14 mouse cellular contexts compared by ENCODE assay signal in the genomic region with DNA sequence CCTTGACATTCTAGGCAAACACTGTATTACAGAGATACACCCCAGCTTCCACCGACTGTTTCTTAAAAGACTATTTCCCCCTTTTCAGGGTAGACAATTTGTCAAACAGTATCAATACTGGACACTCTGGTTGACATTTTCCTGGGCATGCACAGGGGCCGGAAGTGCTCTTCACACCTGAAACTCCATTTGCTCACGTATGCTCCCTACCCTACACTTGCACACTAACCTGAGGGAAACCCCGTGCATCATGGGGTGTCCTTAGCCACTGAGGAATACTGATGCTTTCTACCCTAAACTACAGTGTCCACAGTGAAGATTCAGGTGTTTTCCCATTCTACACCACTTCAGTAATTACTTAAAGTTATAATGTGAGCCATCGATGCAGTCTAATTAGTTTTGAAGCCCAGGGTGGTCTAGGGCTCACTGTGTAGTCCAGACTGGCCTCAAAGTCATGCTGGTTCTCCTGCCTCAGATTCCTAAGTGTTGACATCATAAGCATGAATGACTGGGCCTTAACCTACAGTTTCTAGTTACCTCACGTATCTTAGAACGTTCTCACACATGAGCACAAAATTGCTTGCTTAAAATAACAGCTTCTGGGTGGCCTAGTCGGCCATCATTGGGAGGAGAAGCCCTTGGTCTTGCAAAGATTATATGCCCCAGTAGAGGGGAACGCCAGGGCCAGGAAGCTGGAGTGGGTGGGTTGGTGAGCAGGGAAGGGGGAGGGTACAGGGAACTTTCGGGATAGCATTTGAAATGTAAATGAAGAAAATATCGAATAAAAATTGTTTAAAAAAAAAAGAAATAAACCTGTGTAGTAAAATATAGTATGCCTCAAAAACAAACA. TPM values are rescaled to one million over a fixed set of nuclear protein-coding genes. Genes with fewer than 3 reads are reported as not detected.
A peak's percentile ranks its signal among the peaks of the same experiment; 100 is the strongest.
DNase-seq lines count a peak whose midpoint lies in the region; ATAC-seq and TF ChIP-seq lines count a peak whose summit lies in the region.
"Had no signal": no experiment of that assay in that cellular context is flagged by ENCODE, and none has a peak within 500 bp of the region (broad histone marks: within the 10 kb centered on the region; RNA-seq: fewer than 3 reads in every experiment).

No protein-coding gene starts in this region.

- no peak overlapping the region for H3K4me2 ChIP-seq in forebrain, embryonic 15.5 days (replicated peaks)
- no peak overlapping the region for H3K4me2 ChIP-seq in forebrain, postnatal 0 days (ENCODE audit: low read depth)
- no peak overlapping the region for H3K4me2 ChIP-seq in hindbrain, postnatal 0 days (ENCODE audit: low read depth, low read length)
- no peak overlapping the region for H3K4me2 ChIP-seq in hindbrain, embryonic 12.5 days (replicated peaks)
- no peak overlapping the region for H3K4me2 ChIP-seq in stomach, embryonic 16.5 days (ENCODE audit: low read depth, low read length)
- H3K4me2 ChIP-seq in stomach, postnatal 0 days (replicated peaks; ENCODE audit: low read depth): no peak overlapping the region
- H3K4me2 ChIP-seq: lung, embryonic 15.5 days; midbrain, embryonic 12.5 days had no signal

- no peaks in the 10 kb centered on the region for H3K36me3 ChIP-seq in forebrain, embryonic 15.5 days
- H3K36me3 ChIP-seq in forebrain, postnatal 0 days (ENCODE audit: insufficient read depth): no peaks in the 10 kb centered on the region
- no peaks in the 10 kb centered on the region for H3K36me3 ChIP-seq in hindbrain, postnatal 0 days (ENCODE audit: insufficient read depth, low read length)
- H3K36me3 ChIP-seq in hindbrain, embryonic 12.5 days: no peaks in the 10 kb centered on the region
- H3K36me3 ChIP-seq in stomach, embryonic 16.5 days (ENCODE audit: control insufficient read depth, insufficient read depth, low read length): no peaks in the 10 kb centered on the region
- H3K36me3 ChIP-seq in stomach, postnatal 0 days (ENCODE audit: control insufficient read depth, insufficient read depth, low read length): no peaks in the 10 kb centered on the region
- H3K36me3 ChIP-seq in embryonic facial prominence, embryonic 10.5 days (replicated peaks): no peaks in the 10 kb centered on the region
- H3K36me3 ChIP-seq: lung, embryonic 15.5 days; midbrain, embryonic 12.5 days had no signal

- WGBS in forebrain, embryonic 15.5 days: 80% methylated on average over 11 of the region's 11 CpGs
- WGBS in forebrain, postnatal 0 days: 82% methylated on average over 11 of the region's 11 CpGs
- WGBS in hindbrain, postnatal 0 days: 83% methylated on average over 11 of the region's 11 CpGs
- WGBS in hindbrain, embryonic 12.5 days: 83% methylated on average over 11 of the region's 11 CpGs
- WGBS in stomach, embryonic 16.5 days: 80% methylated on average over 11 of the region's 11 CpGs
- WGBS in stomach, postnatal 0 days: 69% methylated on average over 11 of the region's 11 CpGs
- 86% methylated on average over 11 of the region's 11 CpGs for WGBS in embryonic facial prominence, embryonic 10.5 days

- no peak overlapping the region for H3K4me3 ChIP-seq in forebrain, embryonic 15.5 days
- no peak overlapping the region for H3K4me3 ChIP-seq in forebrain, postnatal 0 days (ENCODE audit: low read depth, low read length)
- H3K4me3 ChIP-seq in hindbrain, postnatal 0 days (ENCODE audit: low read length): no peak overlapping the region
- no peak overlapping the region for H3K4me3 ChIP-seq in hindbrain, embryonic 12.5 days
- H3K4me3 ChIP-seq in stomach, embryonic 16.5 days (replicated peaks; ENCODE audit: low read length): no peak overlapping the region
- no peak overlapping the region for H3K4me3 ChIP-seq in stomach, postnatal 0 days (ENCODE audit: low read depth, low read length)
- H3K4me3 ChIP-seq in embryonic facial prominence, embryonic 10.5 days: no peak overlapping the region
- H3K4me3 ChIP-seq: left cerebral cortex, adult 2 months; lung, embryonic 15.5 days; midbrain, embryonic 12.5 days had no signal

- 0 out of 2 replicates have a peak overlapping the region, but pooled peaks have one; percentile 35 for H3K27ac ChIP-seq in forebrain, embryonic 15.5 days (replicated peaks)
- no peak overlapping the region for H3K27ac ChIP-seq in forebrain, postnatal 0 days (ENCODE audit: low read depth, low read length)
- peak overlapping the region; percentile 82; the same call in 1 of the 2 replicates for H3K27ac ChIP-seq in hindbrain, postnatal 0 days
- H3K27ac ChIP-seq in hindbrain, embryonic 12.5 days: no peak overlapping the region
- H3K27ac ChIP-seq in stomach, embryonic 16.5 days (ENCODE audit: low read length): no peak overlapping the region
- no peak overlapping the region for H3K27ac ChIP-seq in stomach, postnatal 0 days (replicated peaks)
- H3K27ac ChIP-seq in embryonic facial prominence, embryonic 10.5 days (replicated peaks): no peak overlapping the region
- H3K27ac ChIP-seq: left cerebral cortex, adult 2 months had no signal

- H3K9me3 ChIP-seq in forebrain, embryonic 15.5 days: no peaks in the 10 kb centered on the region
- no peaks in the 10 kb centered on the region for H3K9me3 ChIP-seq in forebrain, postnatal 0 days (ENCODE audit: low read length)
- no peaks in the 10 kb centered on the region for H3K9me3 ChIP-seq in hindbrain, postnatal 0 days (ENCODE audit: low read length)
- H3K9me3 ChIP-seq in hindbrain, embryonic 12.5 days (replicated peaks): no peaks in the 10 kb centered on the region
- no peaks in the 10 kb centered on the region for H3K9me3 ChIP-seq in stomach, embryonic 16.5 days (replicated peaks; ENCODE audit: control insufficient read depth, low read length)
- H3K9me3 ChIP-seq in stomach, postnatal 0 days (ENCODE audit: control insufficient read depth, low read length): no peaks in the 10 kb centered on the region
- no peaks in the 10 kb centered on the region for H3K9me3 ChIP-seq in embryonic facial prominence, embryonic 10.5 days
- H3K9me3 ChIP-seq: lung, embryonic 15.5 days; midbrain, embryonic 12.5 days had no signal

- no peak for TF ChIP-seq CTCF in forebrain, postnatal 0 days (IDR thresholded peaks at IDR 0.05; ENCODE audit: low read depth)
- TF ChIP-seq CTCF in hindbrain, postnatal 0 days (IDR thresholded peaks at IDR 0.05; ENCODE audit: low read depth): no peak
- no peak for TF ChIP-seq CTCF in stomach, postnatal 0 days (IDR thresholded peaks at IDR 0.05; ENCODE audit: low read depth)

- no peak for DNase-seq in forebrain, postnatal 0 days
- no peak for DNase-seq in hindbrain, postnatal 0 days (ENCODE audit: low spot score)
- no peak for DNase-seq in stomach, postnatal 0 days (ENCODE audit: low spot score)
- DNase-seq in thymus, postnatal 36 days: no peak
- no peak for DNase-seq in embryonic facial prominence, embryonic 10.5 days (ENCODE audit: low spot score)
- DNase-seq: thymus, adult 18-20 months had no signal

- no peak overlapping the region for H3K9ac ChIP-seq in forebrain, embryonic 15.5 days (replicated peaks)
- no peak overlapping the region for H3K9ac ChIP-seq in forebrain, postnatal 0 days
- H3K9ac ChIP-seq in hindbrain, postnatal 0 days (replicated peaks; ENCODE audit: low read length): no peak overlapping the region
- H3K9ac ChIP-seq in hindbrain, embryonic 12.5 days: no peak overlapping the region
- no peak overlapping the region for H3K9ac ChIP-seq in stomach, embryonic 16.5 days (ENCODE audit: low read length)
- H3K9ac ChIP-seq in stomach, postnatal 0 days (ENCODE audit: low read length): no peak overlapping the region
- H3K9ac ChIP-seq: lung, embryonic 15.5 days; midbrain, embryonic 12.5 days had no signal

- H3K27me3 ChIP-seq in forebrain, embryonic 15.5 days: no peaks in the 10 kb centered on the region
- H3K27me3 ChIP-seq in forebrain, postnatal 0 days (ENCODE audit: insufficient read depth, low read length): no peaks in the 10 kb centered on the region
- H3K27me3 ChIP-seq in hindbrain, postnatal 0 days (ENCODE audit: insufficient read depth, low read length): no peaks in the 10 kb centered on the region
- H3K27me3 ChIP-seq in hindbrain, embryonic 12.5 days: no peaks in the 10 kb centered on the region
- H3K27me3 ChIP-seq in stomach, embryonic 16.5 days (ENCODE audit: control insufficient read depth, insufficient read depth, low read length): no peaks in the 10 kb centered on the region
- no peaks in the 10 kb centered on the region for H3K27me3 ChIP-seq in stomach, postnatal 0 days (ENCODE audit: control insufficient read depth, insufficient read depth, low read length)
- H3K27me3 ChIP-seq in embryonic facial prominence, embryonic 10.5 days (replicated peaks; ENCODE audit: low read depth, poor library complexity, severe bottlenecking): no peaks in the 10 kb centered on the region
- H3K27me3 ChIP-seq: lung, embryonic 15.5 days; midbrain, embryonic 12.5 days had no signal

- H3K4me1 ChIP-seq in forebrain, embryonic 15.5 days: peaks cover 7% of the 10 kb centered on the region
- H3K4me1 ChIP-seq in forebrain, postnatal 0 days (ENCODE audit: insufficient read depth): no peaks in the 10 kb centered on the region
- H3K4me1 ChIP-seq in hindbrain, postnatal 0 days (ENCODE audit: insufficient read depth, low read length): peaks cover 6% of the 10 kb centered on the region; the same call in 1 of the 2 replicates
- H3K4me1 ChIP-seq in hindbrain, embryonic 12.5 days: peaks cover 5% of the 10 kb centered on the region
- H3K4me1 ChIP-seq in stomach, embryonic 16.5 days (ENCODE audit: control insufficient read depth, insufficient read depth, low read length): peaks cover 9% of the 10 kb centered on the region
- no peaks in the 10 kb centered on the region for H3K4me1 ChIP-seq in stomach, postnatal 0 days (replicated peaks; ENCODE audit: control insufficient read depth, insufficient read depth)
- peaks cover 5% of the 10 kb centered on the region for H3K4me1 ChIP-seq in embryonic facial prominence, embryonic 10.5 days

- TF ChIP-seq EP300 in stomach, postnatal 0 days (optimal IDR thresholded peaks at IDR 0.05): no peak

- no peak for ATAC-seq in forebrain, embryonic 15.5 days (replicated peaks)
- ATAC-seq in forebrain, postnatal 0 days: no peak
- ATAC-seq in hindbrain, postnatal 0 days: no peak
- ATAC-seq in hindbrain, embryonic 12.5 days (ENCODE audit: low FRiP score): no peak
- 0 out of 2 replicates have a peak, but pooled peaks have one; percentile 17 for ATAC-seq in stomach, embryonic 16.5 days (ENCODE audit: insufficient read depth, low FRiP score)
- ATAC-seq in stomach, postnatal 0 days (ENCODE audit: low FRiP score, low TSS enrichment): no peak

RNA-seq across cellular contexts. Expression of a gene that starts 30.5 kb away (rescaled TPM):
- 6.3 and 6.5 TPM in 2 replicates for polyA plus RNA-seq in forebrain, embryonic 15.5 days (2015; fragmentation: Nextera tagmentation; extraction: Ambion mirVana)
- total RNA-seq in forebrain, postnatal 0 days (2014; rRNA removed): 19.7 and 20.9 TPM in 2 replicates
- 1.7 and 2.4 TPM in 2 replicates for polyA plus RNA-seq in forebrain, postnatal 0 days (2015; fragmentation: Nextera tagmentation; extraction: Ambion mirVana)
- total RNA-seq in hindbrain, postnatal 0 days (2014; rRNA removed): 17.5 and 20.6 TPM in 2 replicates
- 4.2 and 4.6 TPM in 2 replicates for polyA plus RNA-seq in hindbrain, postnatal 0 days (2015; fragmentation: Nextera tagmentation; extraction: Ambion mirVana)
- polyA plus RNA-seq in hindbrain, embryonic 12.5 days (2016; fragmentation: Nextera tagmentation; extraction: Ambion mirVana): 5.3 and 5.8 TPM in 2 replicates
- 5.2 and 6.6 TPM in 2 replicates for polyA plus RNA-seq in stomach, embryonic 16.5 days (2015; fragmentation: Nextera tagmentation; extraction: Ambion mirVana)
- polyA plus RNA-seq in stomach, postnatal 0 days (2015; fragmentation: Nextera tagmentation; extraction: Ambion mirVana): 3.8 and 4.9 TPM in 2 replicates
- polyA plus RNA-seq in embryonic facial prominence, embryonic 10.5 days (2016; fragmentation: Nextera tagmentation; extraction: Ambion mirVana): 2.1 and 2.5 TPM in 2 replicates

RNA-seq across cellular contexts. Expression of a gene that starts 57.9 kb away (rescaled TPM):
- 0.23 and 0.73 TPM in 2 replicates for polyA plus RNA-seq in forebrain, embryonic 15.5 days (2015; fragmentation: Nextera tagmentation; extraction: Ambion mirVana)
- not detected in 2 replicates for total RNA-seq in forebrain, postnatal 0 days (2014; rRNA removed)
- 0.14 and 0.41 TPM in 2 replicates for polyA plus RNA-seq in forebrain, postnatal 0 days (2015; fragmentation: Nextera tagmentation; extraction: Ambion mirVana)
- not detected in 2 replicates for total RNA-seq in hindbrain, postnatal 0 days (2014; rRNA removed)
- 0.21 TPM in 2 replicates for polyA plus RNA-seq in hindbrain, postnatal 0 days (2015; fragmentation: Nextera tagmentation; extraction: Ambion mirVana)
- 0.39 and 0.44 TPM in 2 replicates for polyA plus RNA-seq in hindbrain, embryonic 12.5 days (2016; fragmentation: Nextera tagmentation; extraction: Ambion mirVana)
- polyA plus RNA-seq in stomach, embryonic 16.5 days (2015; fragmentation: Nextera tagmentation; extraction: Ambion mirVana): 0.23 and 0.25 TPM in 2 replicates
- polyA plus RNA-seq in stomach, postnatal 0 days (2015; fragmentation: Nextera tagmentation; extraction: Ambion mirVana): 0.12 and 0.22 TPM in 2 replicates
- polyA plus RNA-seq in embryonic facial prominence, embryonic 10.5 days (2016; fragmentation: Nextera tagmentation; extraction: Ambion mirVana): 0.29 and 0.49 TPM in 2 replicates
- total RNA-seq: adrenal gland, postnatal 25 days; granulocyte monocyte progenitor cell, adult 5-6 weeks; left cerebral cortex, adult 2 months had no signal

Comparison
In these comparisons a context has a peak if more than half of its experiments do, and no peak if none do; other contexts are left out.
1. H3K27ac ChIP-seq: peak in forebrain, embryonic 15.5 days (single experiment) and hindbrain, postnatal 0 days (single experiment); none in forebrain, postnatal 0 days (single experiment), hindbrain, embryonic 12.5 days (single experiment), stomach, embryonic 16.5 days (single experiment), stomach, postnatal 0 days (single experiment) and embryonic facial prominence, embryonic 10.5 days (single experiment).